Mouse (Mus musculus) stomach, embryonic 14.5 days (tissue): ENCODE data around the gene Terb1. TPM values are rescaled to one million over a fixed set of nuclear protein-coding genes. Genes with fewer than 3 reads are reported as not detected.

ENCODE experiments used
- ATAC-seq: fragments of 200-750 bp; cut with Nextera tagmentation; 2 replicates; pipeline ENCODE4 v1.8.0; 2017; ENCODE audit warnings: low read depth, moderate TSS enrichment; ENCODE audit not compliant: insufficient number of reproducible peaks, insufficient read depth, low FRiP score
- H3K27ac ChIP-seq: fragments of 300-500 bp; sonication (generic); 2 replicates; pipeline ENCODE4 v1.5.1; 2014; ENCODE audit warnings: mild to moderate bottlenecking, low read length, moderate library complexity, mixed read lengths
- H3K27me3 ChIP-seq: fragments of 300-500 bp; sonication (generic); 2 replicates; pipeline ENCODE4 v1.6.1; 2014; ENCODE audit warnings: low read length, control low read depth, mixed read lengths; ENCODE audit not compliant: control insufficient read depth, insufficient read depth
- H3K36me3 ChIP-seq: fragments of 300-500 bp; sonication (generic); 2 replicates; pipeline ENCODE4 v1.6.1; 2014; ENCODE audit warnings: mild to moderate bottlenecking, control low read depth, low read length, moderate library complexity, mixed read lengths; ENCODE audit not compliant: control insufficient read depth, insufficient read depth
- H3K4me1 ChIP-seq: fragments of 300-500 bp; sonication (generic); 2 replicates; pipeline ENCODE4 v1.6.1; 2014; ENCODE audit warnings: low read length, control low read depth, mixed read lengths; ENCODE audit not compliant: control insufficient read depth, insufficient read depth
- H3K4me2 ChIP-seq: fragments of 300-500 bp; sonication (generic); replicated peaks from 2 replicates; pipeline ENCODE4 v1.6.1; 2014; ENCODE audit warnings: low read depth, low read length, control low read depth
- H3K4me3 ChIP-seq: fragments of 300-500 bp; sonication (generic); 2 replicates; pipeline ENCODE4 v1.5.1; 2014; ENCODE audit warnings: low read depth, low read length, control low read depth
- H3K9ac ChIP-seq: fragments of 300-500 bp; sonication (generic); replicated peaks from 2 replicates; pipeline ENCODE4 v1.6.1; 2014; ENCODE audit warnings: low read depth, mild to moderate bottlenecking, control low read depth, low read length, moderate library complexity, mixed read lengths
- H3K9me3 ChIP-seq: fragments of 300-500 bp; sonication (generic); 2 replicates; pipeline ENCODE4 v1.6.1; 2016; ENCODE audit warnings: low read depth, low read length, control low read depth; ENCODE audit not compliant: control insufficient read depth
- WGBS: fragments of 180-500 bp; shearing (Covaris S2); extraction: QIAGEN DNeasy Blood & Tissue Kit; methylation state at CpG from one replicate; pipeline ENCODE4 v1.1.7; 2014; 5-methylcytosine and 5-hydroxymethylcytosine counted together
- polyA plus RNA-seq: library from polyadenylated mRNA; unstranded; fragments of >200 nt; fragmentation: Nextera tagmentation; extraction: Ambion mirVana; gene quantifications from 2 replicates; pipeline ENCODE4 v1.2.1, GENCODE M21; 2014

The Terb1 gene
- polyA plus RNA-seq, 1 experiment from 2014 or later: 0.26 TPM

GRCm38 (mm10) chr8:104414204-104414603, 95.5 kb downstream of the Terb1 start:
- H3K4me3 ChIP-seq: no peak overlapping the region
- ATAC-seq: no peak
- H3K4me1 ChIP-seq: peaks cover 8% of the 10 kb centered on the region; the same call in 1 of the 2 replicates
- no peak overlapping the region for H3K9ac ChIP-seq
- H3K4me2 ChIP-seq: no peak overlapping the region
- no peaks in the 10 kb centered on the region for H3K9me3 ChIP-seq
- H3K36me3 ChIP-seq: peaks cover 13% of the 10 kb centered on the region
- H3K27ac ChIP-seq: no peak overlapping the region; the same call in 1 of the 2 replicates
- 48% methylated on average over 3 of the region's 3 CpGs for WGBS
- H3K27me3 ChIP-seq: no peaks in the 10 kb centered on the region

- WGBS: 74% methylated on average over 4 of the region's 4 CpGs
- H3K27ac ChIP-seq: peak overlapping the region; percentile 33; the same call in 1 of the 2 replicates
- no peak overlapping the region for H3K4me2 ChIP-seq
- H3K36me3 ChIP-seq: peaks cover 11% of the 10 kb centered on the region
- H3K9me3 ChIP-seq: no peaks in the 10 kb centered on the region
- ATAC-seq: no peak
- no peaks in the 10 kb centered on the region for H3K27me3 ChIP-seq
- H3K4me3 ChIP-seq: no peak overlapping the region
- no peak overlapping the region for H3K9ac ChIP-seq
- H3K4me1 ChIP-seq: peaks cover 8% of the 10 kb centered on the region; the same call in 1 of the 2 replicates
Observed at GRCm38 (mm10) chr8:104413770-104414169, 95.9 kb downstream of the Terb1 start.

- Histone ChIP-seq H3K4me3 (no peak overlapping the region), H3K27me3 (no peaks in the 10 kb centered on the region), H3K9ac (no peak overlapping the region), H3K27ac (peak overlapping the region; percentile 6; the same call in 1 of the 2 replicates), H3K36me3 (peaks cover 10% of the 10 kb centered on the region), H3K9me3 (no peaks in the 10 kb centered on the region), H3K4me2 (no peak overlapping the region), H3K4me1 (peaks cover 8% of the 10 kb centered on the region; the same call in 1 of the 2 replicates)
- ATAC-seq: no peak
- WGBS: 28% methylated on average over 7 of the region's 7 CpGs
Observed at GRCm38 (mm10) chr8:104412805-104413532, 96.7 kb downstream of the Terb1 start.

- no peaks in the 10 kb centered on the region; the same call in 1 of the 2 replicates for H3K36me3 ChIP-seq
- H3K27ac ChIP-seq: no peak overlapping the region
- H3K4me1 ChIP-seq: peaks cover 8% of the 10 kb centered on the region; the same call in 1 of the 2 replicates
- no peak overlapping the region for H3K4me2 ChIP-seq
- ATAC-seq: no peak
- no peaks in the 10 kb centered on the region for H3K9me3 ChIP-seq
- H3K27me3 ChIP-seq: no peaks in the 10 kb centered on the region
- no peak overlapping the region for H3K4me3 ChIP-seq
- 70% methylated on average over 3 of the region's 3 CpGs for WGBS
- H3K9ac ChIP-seq: no peak overlapping the region
Observed at GRCm38 (mm10) chr8:104411972-104412371, 97.7 kb downstream of the Terb1 start.

- Histone ChIP-seq H3K27me3 (no peaks in the 10 kb centered on the region), H3K4me2 (no peak overlapping the region), H3K27ac (no peak overlapping the region), H3K4me1 (peaks cover 8% of the 10 kb centered on the region; the same call in 1 of the 2 replicates), H3K4me3 (no peak overlapping the region), H3K9me3 (no peaks in the 10 kb centered on the region), H3K9ac (no peak overlapping the region), H3K36me3 (no peaks in the 10 kb centered on the region)
- no peak for ATAC-seq
- 85% methylated on average over 3 of the region's 3 CpGs for WGBS
Observed at GRCm38 (mm10) chr8:104411468-104411867, 98.2 kb downstream of the Terb1 start.

- Histone ChIP-seq H3K4me2 (no peak overlapping the region), H3K27ac (no peak overlapping the region), H3K9ac (no peak overlapping the region), H3K36me3 (no peaks in the 10 kb centered on the region), H3K4me3 (no peak overlapping the region), H3K9me3 (no peaks in the 10 kb centered on the region), H3K27me3 (no peaks in the 10 kb centered on the region), H3K4me1 (peaks cover 8% of the 10 kb centered on the region; the same call in 1 of the 2 replicates)
- ATAC-seq: no peak
- 73% methylated on average over 7 of the region's 7 CpGs for WGBS
Observed at GRCm38 (mm10) chr8:104410628-104411273, 99.0 kb downstream of the Terb1 start.

GRCm38 (mm10) chr8:104408328-104409110, 101.2 kb downstream of the Terb1 start:
- 85% methylated on average over 7 of the region's 7 CpGs for WGBS
- no peak overlapping the region for H3K4me2 ChIP-seq
- peaks cover 3% of the 10 kb centered on the region; the same call in 1 of the 2 replicates for H3K4me1 ChIP-seq
- no peaks in the 10 kb centered on the region for H3K27me3 ChIP-seq
- H3K9me3 ChIP-seq: no peaks in the 10 kb centered on the region
- no peak overlapping the region for H3K9ac ChIP-seq
- no peaks in the 10 kb centered on the region for H3K36me3 ChIP-seq
- no peak overlapping the region for H3K27ac ChIP-seq
- no peak overlapping the region for H3K4me3 ChIP-seq
- ATAC-seq: no peak
